Mouse (Mus musculus) heart, adult 9 months (tissue): ENCODE results near the gene Ntrk1.
A peak's percentile ranks its signal among the peaks of the same experiment; 100 is the strongest.

ENCODE experiments used
- DNase-seq, 2 experiments: peaks; one replicate each; pipeline ENCODE4 v3.0.0; 2022; ENCODE audit warnings: low spot score in 2 of 2

Ntrk1 gene

DNA sequence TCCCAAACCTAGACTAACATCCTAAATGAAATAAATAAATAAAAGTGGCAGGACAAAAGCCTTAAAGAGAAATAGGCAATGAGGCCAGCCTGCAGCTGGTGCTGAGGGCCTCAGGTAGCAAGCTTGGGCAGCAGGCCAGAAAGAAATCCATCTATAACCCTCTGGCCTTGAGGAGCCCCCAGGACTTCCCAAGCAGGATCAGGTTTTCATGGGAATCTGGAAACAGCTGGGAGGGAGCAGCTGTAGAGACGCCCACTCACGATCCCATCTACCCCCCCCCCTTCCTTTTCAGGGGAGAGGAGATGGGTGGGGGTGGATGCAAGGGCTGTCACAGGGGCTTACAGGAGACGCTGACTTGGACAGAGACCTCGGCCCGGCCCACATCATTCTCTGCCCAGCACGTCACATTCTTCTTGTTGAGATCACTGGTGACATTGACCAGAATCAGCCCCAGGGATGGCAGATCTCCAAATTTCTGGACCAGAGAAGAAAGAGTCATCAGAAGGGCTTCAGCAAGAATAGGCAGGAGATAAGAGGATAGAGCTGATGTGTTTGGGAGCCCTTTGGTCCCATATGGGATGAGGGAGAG is 9.2 kb downstream of the Ntrk1 start:
- DNase-seq, result no peak

GRCm38 (mm10) chr3:87785156-87785555 is 9.8 kb downstream of the Ntrk1 start:
- no peak for DNase-seq

DNA sequence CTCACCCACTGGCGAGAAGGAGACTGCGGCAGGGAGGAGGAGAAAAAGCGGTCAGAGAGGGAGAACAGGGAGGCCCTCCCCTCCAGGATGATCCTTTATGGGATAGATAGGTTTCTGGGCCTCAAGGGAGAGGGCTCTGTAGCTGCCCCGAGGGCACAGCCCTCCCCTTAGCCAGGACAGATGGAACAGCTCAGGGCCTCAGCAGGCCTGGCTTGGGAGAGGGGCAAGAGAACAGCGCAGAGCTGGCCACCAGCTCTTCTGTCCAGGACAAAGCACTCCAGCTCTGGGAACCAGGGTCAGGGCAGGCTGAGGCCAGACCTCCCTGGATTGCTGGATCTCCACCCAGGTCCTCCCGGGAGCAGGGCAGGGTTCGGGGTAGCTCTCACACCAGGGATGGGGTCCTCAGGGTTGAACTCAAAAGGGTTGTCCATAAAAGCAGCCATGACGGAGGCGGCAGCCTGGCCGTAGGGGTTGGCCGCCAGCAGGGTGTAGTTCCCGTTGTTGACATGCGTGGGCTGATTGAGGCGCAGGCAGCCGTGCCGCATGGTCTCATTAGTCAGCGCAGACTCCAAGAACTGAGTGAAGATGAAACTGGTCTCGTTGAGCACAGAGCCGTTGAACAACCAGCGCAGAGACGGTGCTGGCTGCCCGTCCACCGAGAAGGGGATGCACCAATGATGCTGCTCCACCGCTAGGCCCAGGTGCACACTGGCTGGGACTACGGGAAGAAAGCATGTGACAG is 11.5 kb downstream of the Ntrk1 start:
- no peak for DNase-seq

DNA sequence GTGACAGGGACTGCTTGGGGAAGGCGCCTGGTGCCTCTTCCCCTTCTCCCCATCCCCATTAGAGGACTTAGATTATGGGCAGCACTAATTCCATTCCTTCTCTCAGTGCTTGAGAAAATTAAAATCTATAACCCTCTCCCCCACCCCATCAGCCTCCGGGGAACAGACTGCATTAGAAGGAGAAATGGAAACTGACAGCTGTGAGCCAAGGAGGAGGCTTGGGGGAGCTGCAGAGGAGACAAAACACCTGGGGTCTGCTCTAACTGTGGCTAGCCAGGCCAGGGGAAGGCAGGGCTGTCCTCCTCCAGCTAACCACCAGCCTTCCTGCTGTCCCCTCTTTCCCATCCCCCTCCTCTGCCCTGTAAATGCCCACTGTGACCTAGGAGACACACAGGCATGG is 15.9 kb downstream of the Ntrk1 start:
- no peak for DNase-seq

DNA sequence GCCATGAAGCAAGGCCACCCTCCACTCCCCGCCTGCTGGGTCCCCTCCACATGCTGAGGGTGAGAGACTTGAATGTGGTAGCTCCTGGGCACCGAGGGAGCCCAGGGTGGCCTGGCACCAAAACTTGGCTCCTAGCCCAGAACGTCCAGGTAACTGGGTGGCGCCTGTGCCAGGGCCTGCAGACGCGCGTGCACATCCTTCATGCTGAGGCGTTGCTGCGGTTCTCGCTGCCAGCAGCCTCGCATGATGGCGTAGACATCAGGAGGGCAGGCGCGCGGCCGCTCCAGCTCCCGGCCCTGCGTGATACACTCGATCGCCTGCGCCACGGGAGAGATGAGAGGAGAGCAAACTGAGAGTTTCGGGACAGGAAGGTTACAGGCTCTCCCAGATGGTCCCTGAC is 16.7 kb downstream of the Ntrk1 start:
- no peak for DNase-seq

GRCm38 (mm10) chr3:87771088-87771487 is 23.9 kb downstream of the Ntrk1 start:
- no peak for DNase-seq

- peak in 1 of 2 experiments; percentile 47 for DNase-seq
These were observed 24.7 kb downstream of the Ntrk1 start for GRCm38 (mm10) chr3:87770280-87770679.

DNA sequence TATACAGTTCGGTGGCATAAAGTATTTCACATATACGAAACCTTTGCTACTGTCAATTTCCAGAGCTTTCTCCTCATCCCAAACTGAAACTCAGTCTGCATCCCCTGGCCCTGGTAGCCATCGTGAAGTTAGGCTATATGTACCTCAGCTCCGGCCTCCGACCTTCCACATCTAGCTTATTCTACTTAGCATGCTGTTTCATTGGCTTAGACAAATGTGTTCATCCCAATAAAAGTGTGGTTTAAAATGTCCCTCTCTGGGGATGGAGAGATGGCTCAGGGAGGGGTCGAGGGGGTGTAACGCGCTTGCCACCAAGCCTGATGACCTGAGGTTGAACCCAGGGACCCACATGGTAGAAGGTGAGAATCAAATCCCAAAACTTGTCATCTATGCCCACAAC is 25.5 kb downstream of the Ntrk1 start:
- DNase-seq, result no peak

DNA sequence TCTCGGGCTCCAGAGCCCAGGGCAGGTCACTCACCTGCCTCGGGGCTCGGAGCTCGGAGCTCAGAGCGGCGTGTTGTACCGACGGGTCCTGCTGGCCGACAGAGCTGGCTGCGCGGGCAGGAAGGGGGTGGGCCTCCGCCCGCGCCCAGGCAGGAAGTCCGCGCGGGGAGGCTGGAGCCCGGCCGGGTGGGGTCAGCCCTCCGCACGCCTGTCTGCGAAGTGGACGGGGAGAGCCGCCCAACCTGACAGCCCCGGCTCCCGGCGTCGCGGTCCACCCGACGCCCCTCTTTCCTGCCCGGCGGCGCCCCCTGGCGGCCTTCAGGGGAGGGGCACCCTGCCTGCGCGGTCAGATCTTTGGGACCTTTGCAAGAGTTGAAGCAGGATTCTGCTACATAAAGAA is 26.1 kb downstream of the Ntrk1 start:
- peak; percentile 90 to 91 for DNase-seq

DNA sequence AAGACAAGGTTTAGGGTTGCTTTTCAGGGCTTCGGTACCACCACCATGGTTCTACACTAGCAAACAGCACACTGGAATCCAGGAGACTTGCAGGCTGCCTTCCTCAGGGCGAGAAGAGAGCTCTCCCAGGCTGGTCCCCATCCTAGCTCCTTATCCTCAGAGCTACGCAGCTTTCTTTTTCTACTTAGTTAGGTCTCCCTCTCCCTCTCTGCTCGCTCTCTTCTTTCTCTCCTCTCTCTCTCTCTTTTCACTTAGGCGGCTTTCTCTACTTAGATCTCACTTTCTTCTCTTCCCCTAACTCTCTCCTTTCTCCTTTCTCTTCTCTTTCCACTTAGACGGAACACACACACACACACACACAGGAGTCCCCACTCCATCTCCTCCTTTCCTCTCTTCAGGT is 26.5 kb downstream of the Ntrk1 start:
- DNase-seq, result no peak

DNA sequence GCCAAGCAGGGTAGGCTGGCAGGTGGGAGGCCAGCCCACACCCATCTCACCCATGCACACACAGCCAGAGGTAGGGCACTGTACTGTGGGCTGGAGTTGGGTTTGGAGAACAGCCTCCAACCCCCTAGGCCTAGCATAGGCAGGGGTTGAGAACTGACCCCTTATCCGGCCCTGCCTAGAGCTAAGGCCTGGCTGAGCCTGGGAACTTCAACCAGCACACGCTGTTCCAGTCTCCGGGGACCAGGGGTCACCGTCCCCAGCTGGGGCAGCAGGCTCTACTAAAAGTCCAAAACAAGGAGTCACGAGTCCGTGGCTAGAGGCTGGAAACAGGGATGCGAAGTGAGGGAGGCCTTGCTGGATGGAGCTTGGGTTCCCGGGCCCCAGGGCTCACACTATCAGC is 27.2 kb downstream of the Ntrk1 start:
- DNase-seq, result peak; percentile 59 to 75

DNA sequence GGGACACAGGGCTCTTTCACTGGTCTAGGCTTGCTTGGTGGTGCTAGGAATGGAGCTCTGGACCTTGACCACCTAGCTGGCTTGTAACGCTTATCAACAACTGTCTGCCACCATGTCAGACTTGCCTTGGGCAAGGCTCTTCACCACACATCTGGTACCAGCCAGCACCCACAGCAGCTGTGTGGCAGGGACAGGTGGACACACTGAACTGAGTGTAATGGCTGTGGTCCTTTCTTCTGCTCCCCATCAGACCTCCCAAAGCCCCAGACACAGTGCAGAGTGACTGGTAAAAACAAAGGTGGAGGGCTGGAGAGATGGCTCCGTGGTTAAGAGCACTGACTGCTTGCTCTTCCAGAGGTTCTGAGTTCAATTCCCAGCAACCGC is 28.7 kb downstream of the Ntrk1 start:
- no peak for DNase-seq

GRCm38 (mm10) chr3:87765631-87766283 is 29.2 kb downstream of the Ntrk1 start:
- peak in 1 of 2 experiments; percentile 57 for DNase-seq

DNA sequence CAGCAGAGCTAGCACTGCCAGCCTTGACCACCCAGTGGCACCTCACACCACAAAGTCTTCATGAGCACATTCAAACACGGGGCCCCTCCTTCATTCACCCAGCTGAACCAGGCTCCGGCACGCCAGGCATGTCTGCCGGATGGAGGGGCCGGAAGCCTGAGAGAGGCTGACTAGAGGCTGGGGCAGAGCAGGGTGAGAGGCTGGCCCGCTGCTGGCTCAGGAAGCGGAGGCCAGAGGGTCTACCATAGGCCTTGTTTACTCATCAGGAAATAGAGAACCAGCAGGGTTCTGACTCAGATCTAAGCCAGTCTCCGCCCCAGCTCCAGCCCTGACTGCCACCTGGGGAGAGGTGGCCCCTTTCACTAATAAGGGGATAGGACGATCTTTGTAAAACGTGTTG is 29.9 kb downstream of the Ntrk1 start:
- DNase-seq, result peak; percentile 56 to 73

DNA sequence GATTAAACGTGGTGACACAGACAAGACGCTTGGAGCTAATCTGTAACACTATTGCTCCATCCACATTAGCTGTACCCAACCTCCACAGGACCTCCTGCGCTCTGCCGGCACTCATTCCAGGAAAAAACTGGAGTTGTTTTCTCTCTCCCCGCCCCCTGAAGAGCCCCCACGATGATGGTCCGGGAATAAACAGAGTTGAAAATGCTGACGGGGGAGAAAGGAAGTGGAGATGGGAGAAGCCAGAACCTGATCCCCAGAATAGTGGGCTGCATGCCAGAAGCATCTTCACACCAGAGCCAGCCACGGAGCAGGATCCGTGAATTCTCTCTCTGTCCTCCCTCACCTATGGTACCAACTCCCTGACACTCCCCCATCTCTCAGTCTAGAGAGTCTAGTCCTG is 30.5 kb downstream of the Ntrk1 start:
- peak; percentile 32 to 48 for DNase-seq

- peak; percentile 83 to 86 for DNase-seq
These were observed 31.2 kb downstream of the Ntrk1 start for GRCm38 (mm10) chr3:87763683-87764289.

DNA sequence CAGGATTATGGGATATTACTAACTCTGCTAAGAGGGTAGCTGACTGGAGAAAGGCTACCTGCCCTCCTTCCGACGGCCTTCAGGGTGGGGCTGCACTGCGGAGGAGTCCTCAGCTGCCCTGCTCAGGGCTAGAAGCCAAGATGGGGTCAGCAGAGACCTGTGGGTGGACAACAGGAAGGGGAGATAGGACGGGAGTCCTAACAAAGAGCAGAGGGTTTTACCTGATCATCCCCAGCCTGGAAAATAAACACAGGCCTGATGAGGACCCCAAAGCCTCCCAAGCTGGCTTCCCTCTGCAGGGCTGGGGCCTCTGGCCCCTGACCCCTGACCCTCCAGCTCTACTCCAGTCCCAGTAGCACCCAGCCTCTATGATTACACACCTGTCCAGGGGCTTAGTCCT is 31.8 kb downstream of the Ntrk1 start:
- DNase-seq, result no peak

DNA sequence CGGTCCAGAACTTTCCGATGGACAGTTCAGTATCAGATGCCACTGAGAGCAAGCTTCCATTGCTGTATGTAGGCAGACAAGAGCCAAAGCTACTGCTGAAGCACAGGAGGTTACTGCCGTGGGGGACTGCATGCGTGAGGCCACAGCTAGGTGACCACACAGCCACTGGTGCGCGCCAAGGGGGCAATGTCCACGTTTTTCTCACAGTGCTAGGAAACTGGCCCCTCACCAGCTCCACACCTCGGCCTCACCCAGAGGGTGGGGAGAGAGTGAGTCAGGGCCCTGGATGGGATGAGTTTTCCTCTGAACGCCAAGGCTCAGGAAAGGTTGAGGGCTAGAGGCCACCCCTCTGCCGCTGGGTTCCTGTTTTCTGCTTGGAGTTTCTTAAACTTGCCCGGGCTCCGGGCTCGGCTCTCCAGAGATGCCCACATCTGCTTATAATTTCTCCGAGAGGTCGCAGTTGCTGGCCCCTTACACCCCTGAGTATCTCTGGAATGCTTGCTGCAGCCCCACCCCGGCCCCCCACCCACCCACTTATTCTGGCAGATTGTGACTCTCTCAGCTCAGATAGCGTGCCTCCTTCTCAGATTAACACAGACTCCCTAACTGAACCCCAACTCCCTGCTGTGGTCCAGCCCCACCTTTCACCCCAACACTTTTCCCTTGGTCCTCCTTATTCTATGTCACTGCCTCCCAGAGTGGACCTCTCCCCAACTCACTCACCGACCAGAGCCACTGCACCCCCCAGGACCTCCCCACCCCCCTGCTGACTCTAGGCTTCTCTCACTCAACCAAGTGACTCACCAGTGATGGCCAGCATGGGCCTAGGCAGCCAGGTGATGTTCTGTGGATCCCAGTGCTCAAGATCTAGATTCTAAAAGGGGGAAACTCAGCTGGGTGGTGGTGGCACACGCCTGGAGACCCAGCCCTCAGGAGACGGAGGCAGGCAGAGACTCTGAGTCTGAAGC is 33.3 kb downstream of the Ntrk1 start:
- DNase-seq, result no peak

DNA sequence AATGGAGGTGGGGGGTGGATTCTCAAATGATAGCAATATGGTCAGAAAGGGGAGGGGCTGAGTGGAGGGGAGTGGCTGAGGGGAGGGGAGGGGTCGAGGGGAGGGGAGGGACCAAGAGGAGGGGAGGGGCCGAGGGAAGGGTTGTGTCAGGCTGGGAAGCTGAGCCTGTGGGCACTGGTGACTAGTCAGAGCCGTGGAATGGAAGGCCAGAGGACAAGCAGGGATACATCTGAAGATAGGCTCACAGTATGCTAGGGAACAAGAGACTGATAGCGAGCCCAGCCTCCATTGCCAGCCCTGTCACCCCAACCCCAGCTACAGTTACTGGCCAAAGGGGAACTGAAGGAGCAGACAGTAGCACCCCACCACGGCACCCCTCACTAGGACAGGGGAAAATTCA is 36.3 kb downstream of the Ntrk1 start:
- DNase-seq, result no peak

- DNase-seq, result no peak
These were observed 38.5 kb downstream of the Ntrk1 start for GRCm38 (mm10) chr3:87756488-87756887.

DNA sequence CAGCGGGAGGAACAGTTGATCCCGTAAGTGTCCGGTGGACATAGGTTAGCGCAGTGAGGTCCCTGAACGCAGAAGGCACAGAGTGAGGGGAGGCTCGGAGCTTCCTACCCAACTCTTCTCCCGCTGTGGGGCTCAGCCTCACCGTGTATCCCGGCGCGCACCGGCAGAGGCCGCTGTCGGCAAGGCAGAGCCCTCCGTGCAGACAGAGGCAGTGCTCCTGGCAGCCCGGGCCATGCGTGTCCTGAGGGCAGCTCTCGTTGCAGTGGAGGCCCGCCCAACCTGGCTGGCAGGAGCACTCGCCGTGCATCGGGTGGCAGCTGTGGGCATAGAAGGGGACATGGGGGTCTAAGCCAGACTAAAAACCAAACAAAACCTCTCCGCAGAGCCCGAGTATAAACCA is 39.0 kb downstream of the Ntrk1 start:
- peak; percentile 71 to 76 for DNase-seq

DNA sequence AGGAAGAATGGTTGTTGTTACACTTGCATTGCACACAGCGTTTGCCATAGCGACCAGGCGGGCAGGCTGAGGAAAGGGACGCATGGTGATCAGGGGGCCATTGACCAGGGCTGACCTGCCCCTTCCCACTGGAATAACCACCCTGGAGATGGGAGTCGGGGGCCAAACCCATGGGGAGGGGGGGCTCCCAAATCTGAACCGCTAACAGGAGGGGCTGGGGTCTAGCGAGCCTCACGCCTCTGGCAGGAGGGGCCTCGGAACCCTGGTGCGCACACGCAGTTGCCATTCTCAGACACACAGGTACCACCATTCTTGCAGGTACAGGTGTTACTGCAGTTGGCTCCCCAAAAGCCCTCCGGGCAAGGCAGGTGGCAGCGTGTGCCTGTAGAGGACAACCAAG is 41.1 kb downstream of the Ntrk1 start:
- no peak for DNase-seq
